Mouse (Mus musculus): ENCODE measurements at regions not wholly inside any gene's neighbourhood (a gene's known extent, or its start where the extent isn't known, plus 50 kb on each side); places are given as distances from the start of the nearest gene placed in this dataset.

DNA sequence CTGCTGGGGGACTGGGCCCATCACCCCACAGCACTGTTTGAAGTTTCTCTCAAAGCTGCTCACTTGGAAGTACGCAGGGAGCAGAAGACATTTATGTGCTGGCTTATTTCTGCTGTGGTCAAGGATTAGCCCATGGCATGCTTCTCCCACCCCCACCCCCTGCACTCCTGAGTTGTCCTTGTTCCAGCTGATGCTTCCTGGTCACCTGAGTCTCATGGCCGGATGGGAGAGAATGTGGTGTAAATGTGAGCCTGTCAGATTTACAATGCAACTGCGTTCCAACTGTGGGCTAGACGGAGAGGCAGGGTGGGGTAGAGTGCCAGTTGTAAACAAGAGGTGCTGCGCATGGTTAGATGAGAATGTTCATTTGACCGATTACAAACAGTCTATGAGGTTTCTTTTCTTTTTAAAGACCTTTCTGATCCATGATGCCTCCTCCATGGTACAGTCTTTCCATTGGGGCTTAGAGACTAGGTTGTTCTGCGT, 208.1 kb downstream of the Ktn1 start:
- H3ac ChIP-seq (ENCODE audit: control insufficient read depth, insufficient read length) = no peak overlapping the region
- TF ChIP-seq USF1 (IDR thresholded peaks at IDR 0.05; ENCODE audit: low read depth) = no peak
- no peak for TF ChIP-seq MYOG (IDR thresholded peaks at IDR 0.05; ENCODE audit: control insufficient read depth in 1 of 3, insufficient read depth in 1 of 3, insufficient read length in 2 of 3, low read depth in 2 of 3)
- no peak for TF ChIP-seq MAX (IDR thresholded peaks at IDR 0.05; ENCODE audit: low read depth)
- no peak for TF ChIP-seq POLR2A (IDR thresholded peaks at IDR 0.05; ENCODE audit: insufficient read length, low read depth)
- TF ChIP-seq SRF (IDR thresholded peaks at IDR 0.05; ENCODE audit: control insufficient read depth, insufficient read length, low read depth) = no peak
- no peak for TF ChIP-seq E2F4 (IDR thresholded peaks at IDR 0.05; ENCODE audit: insufficient read depth)
- no peak for TF ChIP-seq MYOD1 (IDR thresholded peaks at IDR 0.05; ENCODE audit: control insufficient read depth in 1 of 3, insufficient read length in 2 of 3, low read depth in 2 of 3)
- H3K27me3 ChIP-seq (ENCODE audit: control insufficient read depth, insufficient read depth, insufficient read length) = no peaks in the 10 kb centered on the region
- H3K79me2 ChIP-seq (ENCODE audit: control insufficient read depth, insufficient read depth) = no peaks in the 10 kb centered on the region
- H3K4me3 ChIP-seq = no peak overlapping the region
- H3K36me3 ChIP-seq (ENCODE audit: control insufficient read depth, insufficient read depth) = no peaks in the 10 kb centered on the region
- no peak overlapping the region for H3K4me2 ChIP-seq (ENCODE audit: low read depth)

DNA sequence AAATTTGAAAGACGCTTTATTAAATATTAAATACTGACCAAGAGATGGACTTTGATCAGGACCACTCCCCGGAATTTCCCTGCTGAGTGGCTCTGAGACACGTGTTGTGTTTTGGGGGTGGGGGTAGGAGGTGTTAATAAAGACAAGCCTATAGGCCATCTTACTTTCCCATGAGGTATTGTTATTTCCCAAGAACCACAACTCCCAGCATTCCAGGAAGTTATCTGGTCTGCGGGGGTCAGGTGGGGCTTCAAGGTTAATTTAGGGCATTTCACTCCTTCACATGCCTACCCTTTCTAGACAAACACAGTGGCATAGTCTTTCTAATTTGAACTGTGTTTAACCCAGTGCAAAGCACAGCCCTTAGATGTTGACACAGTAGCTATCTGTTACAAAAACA, 209.0 kb downstream of the Ktn1 start:
- no peaks in the 10 kb centered on the region for H3K27me3 ChIP-seq (ENCODE audit: control insufficient read depth, insufficient read depth, insufficient read length)
- H3K4me3 ChIP-seq = no peak overlapping the region
- no peak overlapping the region for H3ac ChIP-seq (ENCODE audit: control insufficient read depth, insufficient read length)
- no peaks in the 10 kb centered on the region for H3K79me2 ChIP-seq (ENCODE audit: control insufficient read depth, insufficient read depth)
- no peaks in the 10 kb centered on the region for H3K36me3 ChIP-seq (ENCODE audit: control insufficient read depth, insufficient read depth)
- TF ChIP-seq MYOG (IDR thresholded peaks at IDR 0.05; ENCODE audit: control insufficient read depth in 1 of 3, insufficient read depth in 1 of 3, insufficient read length in 2 of 3, low read depth in 2 of 3) (no peak), SRF (IDR thresholded peaks at IDR 0.05; ENCODE audit: control insufficient read depth, insufficient read length, low read depth) (no peak), TCF3 (IDR thresholded peaks at IDR 0.05; ENCODE audit: insufficient read length, low read depth) (no peak), TCF12 (IDR thresholded peaks at IDR 0.05; ENCODE audit: insufficient read depth, poor library complexity, severe bottlenecking) (no peak), MYOD1 (IDR thresholded peaks at IDR 0.05; ENCODE audit: control insufficient read depth in 1 of 3, insufficient read length in 2 of 3, low read depth in 2 of 3) (no peak), POLR2A (IDR thresholded peaks at IDR 0.05; ENCODE audit: insufficient read length, low read depth) (no peak), USF1 (IDR thresholded peaks at IDR 0.05; ENCODE audit: low read depth) (no peak)
- H3K4me2 ChIP-seq (ENCODE audit: low read depth) = no peak overlapping the region

DNA sequence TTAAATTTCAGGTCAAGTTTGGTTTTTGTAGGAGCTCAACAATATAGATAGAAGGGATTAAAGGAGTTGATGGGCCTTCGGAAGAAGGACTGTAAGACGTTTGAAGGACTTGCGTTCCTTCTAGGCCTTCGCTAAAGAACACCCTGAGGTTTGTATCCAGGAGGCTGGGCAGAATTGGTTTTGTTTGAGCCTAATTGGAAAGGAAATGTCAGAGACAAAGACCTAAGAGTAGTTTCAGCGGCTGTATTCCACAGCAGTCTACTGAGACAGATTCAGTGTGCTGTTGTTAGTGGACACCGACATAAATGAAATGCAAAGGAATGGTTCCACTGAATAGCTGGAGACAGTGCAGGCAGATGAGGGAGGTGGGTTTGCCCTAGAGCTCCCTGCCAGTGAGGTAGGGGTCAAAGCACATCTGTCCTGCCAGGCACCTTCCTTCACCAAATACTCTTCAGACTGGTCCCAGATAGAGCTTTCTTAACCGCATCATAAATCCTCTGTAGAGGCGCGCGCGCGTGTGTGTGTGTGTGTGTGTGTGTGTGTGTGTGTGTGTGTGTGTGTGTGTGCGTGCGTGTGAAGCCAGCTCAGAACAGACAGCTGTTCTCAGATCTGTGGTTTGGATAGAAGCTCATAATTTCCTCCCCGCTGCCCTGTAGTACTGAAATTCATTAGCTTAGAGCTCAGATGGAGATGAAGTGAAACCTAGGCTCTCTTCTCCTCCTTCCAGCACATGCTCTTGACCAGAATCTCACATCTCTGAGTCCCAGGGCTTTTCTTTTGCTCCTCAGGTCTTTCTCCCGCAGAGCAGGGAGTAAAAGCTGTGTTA, 209.7 kb downstream of the Ktn1 start:
- TF ChIP-seq E2F4 (IDR thresholded peaks at IDR 0.05; ENCODE audit: insufficient read depth) (no peak), MAX (IDR thresholded peaks at IDR 0.05; ENCODE audit: low read depth) (no peak), POLR2AphosphoS2 (IDR thresholded peaks at IDR 0.05; ENCODE audit: insufficient read length, low read depth) (no peak), TCF12 (IDR thresholded peaks at IDR 0.05; ENCODE audit: insufficient read depth, poor library complexity, severe bottlenecking) (no peak), MYOG (IDR thresholded peaks at IDR 0.05; ENCODE audit: control insufficient read depth in 1 of 3, insufficient read depth in 1 of 3, insufficient read length in 2 of 3, low read depth in 2 of 3) (peak in 1 of 3 experiments; percentile 9), USF1 (IDR thresholded peaks at IDR 0.05; ENCODE audit: low read depth) (no peak), CEBPB (IDR thresholded peaks at IDR 0.05; ENCODE audit: insufficient read depth, poor library complexity, severe bottlenecking) (no peak)
- no peaks in the 10 kb centered on the region for H3K79me2 ChIP-seq (ENCODE audit: control insufficient read depth, insufficient read depth)
- no peaks in the 10 kb centered on the region for H3K36me3 ChIP-seq (ENCODE audit: control insufficient read depth, insufficient read depth)
- H3K4me3 ChIP-seq = no peak overlapping the region
- no peak overlapping the region for H3ac ChIP-seq (ENCODE audit: control insufficient read depth, insufficient read length)
- H3K4me2 ChIP-seq (ENCODE audit: low read depth) = peak overlapping the region; percentile 42
- no peaks in the 10 kb centered on the region for H3K27me3 ChIP-seq (ENCODE audit: control insufficient read depth, insufficient read depth, insufficient read length)

DNA sequence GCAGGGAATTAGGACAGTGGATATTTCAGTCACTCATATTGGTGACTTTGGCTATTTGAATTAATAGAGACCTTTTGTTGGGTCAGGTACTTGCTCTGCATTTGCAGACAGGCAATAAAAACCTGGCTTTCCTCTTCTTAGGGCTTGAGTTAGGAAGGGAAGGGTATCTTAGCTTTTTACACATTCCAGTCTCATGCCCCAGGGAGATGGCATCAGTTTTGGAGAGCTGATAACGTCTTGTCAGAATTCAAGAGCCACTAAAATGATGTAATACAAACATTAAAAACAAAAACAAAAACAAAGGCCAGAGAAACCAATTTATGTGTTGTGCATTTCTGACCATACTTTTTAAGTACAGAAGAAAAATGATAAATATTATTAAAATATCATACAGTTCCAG, 214.3 kb downstream of the Ktn1 start:
- no peak overlapping the region for H3ac ChIP-seq (ENCODE audit: control insufficient read depth, insufficient read length)
- peak overlapping the region; percentile 70 for H3K4me2 ChIP-seq (ENCODE audit: low read depth)
- no peaks in the 10 kb centered on the region for H3K79me2 ChIP-seq (ENCODE audit: control insufficient read depth, insufficient read depth)
- no peaks in the 10 kb centered on the region for H3K27me3 ChIP-seq (ENCODE audit: control insufficient read depth, insufficient read depth, insufficient read length)
- H3K4me3 ChIP-seq = no peak overlapping the region
- no peaks in the 10 kb centered on the region for H3K36me3 ChIP-seq (ENCODE audit: control insufficient read depth, insufficient read depth)
- TF ChIP-seq TCF12 (IDR thresholded peaks at IDR 0.05; ENCODE audit: insufficient read depth, poor library complexity, severe bottlenecking) (no peak), TCF3 (IDR thresholded peaks at IDR 0.05; ENCODE audit: insufficient read length, low read depth) (no peak), REST (IDR thresholded peaks at IDR 0.05; ENCODE audit: insufficient read depth, insufficient read length) (no peak), USF1 (IDR thresholded peaks at IDR 0.05; ENCODE audit: low read depth) (no peak), MYOD1 (IDR thresholded peaks at IDR 0.05; ENCODE audit: control insufficient read depth in 1 of 3, insufficient read length in 2 of 3, low read depth in 2 of 3) (no peak), CEBPB (IDR thresholded peaks at IDR 0.05; ENCODE audit: insufficient read depth, poor library complexity, severe bottlenecking) (no peak), MYOG (IDR thresholded peaks at IDR 0.05; ENCODE audit: control insufficient read depth in 1 of 3, insufficient read depth in 1 of 3, insufficient read length in 2 of 3, low read depth in 2 of 3) (no peak), MAX (IDR thresholded peaks at IDR 0.05; ENCODE audit: low read depth) (no peak), POLR2AphosphoS2 (IDR thresholded peaks at IDR 0.05; ENCODE audit: insufficient read length, low read depth) (no peak), SRF (IDR thresholded peaks at IDR 0.05; ENCODE audit: control insufficient read depth, insufficient read length, low read depth) (no peak), POLR2A (IDR thresholded peaks at IDR 0.05; ENCODE audit: insufficient read length, low read depth) (no peak), E2F4 (IDR thresholded peaks at IDR 0.05; ENCODE audit: insufficient read depth) (no peak)

DNA sequence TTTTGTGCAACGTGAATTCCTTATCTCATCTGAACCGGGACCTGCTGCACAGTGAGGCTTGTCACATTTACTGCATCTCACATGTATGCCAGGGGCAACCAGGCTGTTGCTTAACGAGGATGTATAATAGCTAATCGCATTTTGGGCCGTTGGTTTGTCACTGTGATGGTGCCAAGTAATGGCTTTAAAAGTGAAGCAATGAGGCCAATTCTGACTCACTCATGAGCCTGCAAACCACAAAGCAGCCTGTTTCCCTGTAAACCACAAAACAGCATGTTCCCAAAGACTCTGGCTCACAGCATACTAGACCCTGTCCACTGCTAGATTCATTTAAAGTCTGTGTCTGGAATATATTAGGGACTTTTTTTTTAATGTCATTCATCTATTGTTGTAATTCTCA, 214.8 kb downstream of the Ktn1 start:
- TF ChIP-seq SRF (IDR thresholded peaks at IDR 0.05; ENCODE audit: control insufficient read depth, insufficient read length, low read depth) (no peak), POLR2A (IDR thresholded peaks at IDR 0.05; ENCODE audit: insufficient read length, low read depth) (no peak), CEBPB (IDR thresholded peaks at IDR 0.05; ENCODE audit: insufficient read depth, poor library complexity, severe bottlenecking) (peak; percentile 96), E2F4 (IDR thresholded peaks at IDR 0.05; ENCODE audit: insufficient read depth) (no peak), TCF3 (IDR thresholded peaks at IDR 0.05; ENCODE audit: insufficient read length, low read depth) (no peak), POLR2AphosphoS2 (IDR thresholded peaks at IDR 0.05; ENCODE audit: insufficient read length, low read depth) (no peak), REST (IDR thresholded peaks at IDR 0.05; ENCODE audit: insufficient read depth, insufficient read length) (no peak), TCF12 (IDR thresholded peaks at IDR 0.05; ENCODE audit: insufficient read depth, poor library complexity, severe bottlenecking) (no peak), MAX (IDR thresholded peaks at IDR 0.05; ENCODE audit: low read depth) (no peak)
- no peaks in the 10 kb centered on the region for H3K27me3 ChIP-seq (ENCODE audit: control insufficient read depth, insufficient read depth, insufficient read length)
- H3ac ChIP-seq (ENCODE audit: control insufficient read depth, insufficient read length) = no peak overlapping the region
- H3K79me2 ChIP-seq (ENCODE audit: control insufficient read depth, insufficient read depth) = no peaks in the 10 kb centered on the region
- H3K36me3 ChIP-seq (ENCODE audit: control insufficient read depth, insufficient read depth) = no peaks in the 10 kb centered on the region
- H3K4me3 ChIP-seq = no peak overlapping the region
- H3K4me2 ChIP-seq (ENCODE audit: low read depth) = peak overlapping the region; percentile 70

All from myocyte (in vitro differentiated cells).